Mouse (Mus musculus): Measurements from ENCODE around the gene Igdcc3. TPM values are rescaled to one million over a fixed set of nuclear protein-coding genes. Genes with fewer than 3 reads are reported as not detected.

Gene Igdcc3
- total RNA-seq, 2 experiments from 2014 or later, result 5.1 to 6.0 TPM

DNA sequence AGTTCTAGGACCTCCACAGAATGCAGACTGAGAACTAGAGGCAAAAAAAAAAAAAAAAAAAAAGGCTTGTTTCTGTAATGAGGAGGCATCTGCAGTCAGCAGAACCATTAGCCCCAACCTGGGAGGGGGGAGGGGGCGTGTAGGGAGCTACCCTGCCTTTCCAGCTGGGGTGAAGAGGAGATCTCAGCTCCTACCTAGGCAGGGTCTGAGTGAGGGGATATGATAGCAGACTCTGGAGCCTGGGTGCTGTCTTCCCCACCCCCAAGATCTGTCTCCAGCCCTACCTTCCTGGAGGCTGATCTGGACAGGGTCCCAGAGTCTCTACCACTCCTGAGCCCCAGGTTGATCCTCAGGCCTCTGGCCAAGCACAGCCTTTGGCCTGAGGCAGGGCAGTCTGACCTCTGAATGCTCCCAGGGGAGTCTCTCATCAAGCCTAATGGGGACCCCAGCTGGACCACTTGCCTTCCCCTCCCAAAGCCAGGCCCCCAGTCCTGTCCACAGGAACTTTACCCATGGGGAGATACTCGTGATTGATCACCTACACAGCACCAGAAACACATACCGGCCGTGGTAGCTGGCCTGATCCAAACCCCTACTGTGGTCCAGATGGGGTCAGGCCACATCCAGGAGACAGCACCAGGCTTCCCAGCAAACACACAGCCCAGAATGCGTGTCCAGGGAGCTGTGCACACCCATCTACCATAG, 34.4 kb downstream of the Igdcc3 start:
- DNase-seq, result no peak
- intact Hi-C loops (cut with DNase I), result loop anchor here (5.0 kb wide), 1 partner anchor 33 kb away; the partner anchor contains the start of gene Igdcc3

DNA sequence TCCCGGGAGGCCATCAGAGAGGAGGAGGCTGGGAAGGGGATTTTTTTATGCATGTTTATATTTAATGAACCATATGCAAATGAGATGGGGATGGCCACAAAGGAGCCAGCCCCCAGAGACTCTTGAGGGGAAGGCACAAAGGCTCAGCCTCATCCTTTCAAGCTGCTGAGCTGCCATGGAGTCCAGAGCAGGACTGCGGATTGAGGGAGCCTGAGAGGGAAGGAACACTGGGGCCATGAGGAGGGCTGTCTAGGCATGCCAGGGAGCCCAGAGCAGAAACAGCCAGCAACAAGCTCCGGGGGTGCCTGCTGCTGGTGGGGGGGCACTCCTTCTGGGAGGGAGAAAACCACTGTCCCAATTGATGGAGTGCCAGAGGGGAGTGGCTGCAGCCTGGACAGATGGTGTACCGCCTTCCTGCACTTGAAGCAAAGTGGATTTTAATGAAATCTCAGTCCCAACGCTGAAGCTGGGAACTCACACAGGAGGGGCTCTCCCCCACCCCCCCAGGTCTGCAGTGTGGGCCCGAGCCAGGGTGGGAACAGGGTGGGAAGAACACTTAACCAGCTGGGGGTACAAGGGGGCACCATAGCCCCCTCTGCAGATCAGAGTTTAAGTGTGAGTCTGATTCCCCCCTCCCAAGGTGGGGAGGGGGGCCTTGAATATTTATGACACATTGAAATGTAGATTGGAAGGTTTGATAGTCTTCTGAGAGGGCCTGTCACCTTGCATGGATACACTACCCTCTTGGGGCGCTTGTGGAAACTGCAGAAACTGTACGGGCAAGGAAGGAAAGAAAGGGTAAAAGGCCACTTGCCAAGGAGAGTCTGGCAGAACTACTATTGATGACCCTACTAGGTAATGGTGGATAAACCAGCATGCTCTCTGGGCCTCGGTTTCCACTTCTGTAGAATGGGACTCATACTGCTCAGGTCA, 35.2 kb downstream of the Igdcc3 start:
- intact Hi-C loops (cut with DNase I), result loop anchor here (5.0 kb wide), 1 partner anchor 34 kb away; the partner anchor contains the start of gene Igdcc3
- DNase-seq, result peak; percentile 53

DNA sequence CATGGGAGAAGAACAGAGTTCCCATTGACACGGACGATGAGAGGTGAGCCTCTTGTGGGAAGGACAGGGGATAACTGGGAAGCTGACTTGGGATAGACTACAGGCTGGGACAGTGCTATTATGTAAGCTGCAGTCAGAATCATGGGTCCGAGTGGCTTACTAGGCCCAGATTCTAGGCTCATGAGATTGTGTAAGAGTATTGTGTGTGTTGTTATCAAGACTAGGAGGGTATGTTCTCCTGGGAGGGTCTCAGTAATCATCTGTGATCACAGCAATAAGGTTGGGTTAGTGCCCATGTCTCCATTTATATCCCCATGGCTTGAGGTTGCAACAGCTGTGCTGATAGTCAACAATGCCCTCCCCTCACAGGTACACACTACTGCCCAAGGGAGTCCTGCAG, 36.5 kb downstream of the Igdcc3 start:
- intact Hi-C loops (cut with DNase I), result loop anchor here (5.0 kb wide), 1 partner anchor 35 kb away; the partner anchor contains the start of gene Igdcc3
- no peak for DNase-seq

DNA sequence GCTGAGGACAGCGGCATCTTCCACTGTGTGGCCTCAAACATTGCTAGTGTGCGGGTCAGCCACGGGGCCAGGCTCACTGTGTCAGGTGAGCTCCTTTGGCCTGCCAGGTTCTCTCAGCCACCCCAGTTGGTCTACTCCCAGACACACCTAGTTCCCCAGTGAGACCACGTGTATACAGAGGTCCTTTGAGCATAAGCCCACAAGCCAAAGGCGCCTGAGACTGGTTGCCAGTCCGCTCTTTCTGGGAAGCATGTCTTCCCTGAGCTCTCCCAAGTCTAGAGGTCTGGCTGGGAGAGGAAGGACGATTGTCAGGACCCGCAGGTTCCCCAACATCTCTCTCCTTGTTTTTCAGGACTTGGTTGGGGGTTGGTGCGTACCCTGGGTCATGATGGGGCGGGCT, 36.9 kb downstream of the Igdcc3 start:
- no peak for DNase-seq
- intact Hi-C loops (cut with DNase I), result loop anchor here (5.0 kb wide), 1 partner anchor 36 kb away; the partner anchor contains the start of gene Igdcc3

DNA sequence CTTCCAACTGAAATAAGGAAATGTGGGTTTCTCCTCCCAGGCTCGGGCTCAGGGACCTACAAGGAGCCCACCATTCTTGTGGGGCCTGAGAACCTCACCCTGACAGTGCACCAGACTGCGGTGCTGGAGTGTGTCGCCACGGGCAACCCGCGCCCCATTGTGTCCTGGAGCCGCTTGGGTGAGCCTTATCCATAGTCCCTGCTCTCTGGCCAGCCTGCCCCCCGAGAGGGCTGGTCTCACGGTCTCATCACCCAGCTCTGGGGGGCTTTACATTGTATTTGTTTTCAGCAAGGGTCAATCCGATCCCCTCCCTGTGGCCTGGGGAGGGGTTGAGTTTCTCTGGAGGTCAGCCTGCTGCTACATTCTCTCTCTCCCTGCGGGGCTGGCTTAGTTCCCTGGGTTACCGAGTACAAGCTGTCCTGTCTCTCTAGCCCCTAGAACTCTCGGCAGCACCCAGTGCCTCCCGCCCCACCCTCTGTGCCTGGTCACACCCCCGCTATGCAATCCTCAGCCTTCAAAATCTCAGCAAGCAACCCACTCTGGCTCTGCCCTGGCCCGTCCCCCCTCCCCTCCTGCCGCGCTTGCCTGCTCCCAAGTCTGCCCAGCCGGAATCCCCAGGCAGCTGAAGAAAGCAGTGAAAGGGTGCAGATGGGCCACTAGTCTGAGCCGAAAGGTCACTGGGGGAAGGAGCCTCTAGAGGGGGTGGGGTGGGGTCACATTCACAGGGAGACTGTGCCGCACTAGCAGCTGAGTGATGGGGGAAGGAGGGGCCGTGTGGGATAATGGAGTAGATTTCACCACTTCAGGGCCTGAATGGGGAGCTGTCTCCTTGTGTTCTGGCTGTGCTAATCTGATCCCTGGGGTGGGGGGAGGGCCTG, 37.6 kb downstream of the Igdcc3 start:
- peak; percentile 34 for DNase-seq
- intact Hi-C loops (cut with DNase I), result loop anchor here (5.0 kb wide), 1 partner anchor 36 kb away; the partner anchor contains the start of gene Igdcc3

- no peak for DNase-seq
- intact Hi-C loops (cut with DNase I), result loop anchor here (5.0 kb wide), 1 partner anchor 38 kb away; the partner anchor contains the start of gene Igdcc3
Observed at GRCm38 (mm10) chr9:65179817-65180624, 39.0 kb downstream of the Igdcc3 start.

DNA sequence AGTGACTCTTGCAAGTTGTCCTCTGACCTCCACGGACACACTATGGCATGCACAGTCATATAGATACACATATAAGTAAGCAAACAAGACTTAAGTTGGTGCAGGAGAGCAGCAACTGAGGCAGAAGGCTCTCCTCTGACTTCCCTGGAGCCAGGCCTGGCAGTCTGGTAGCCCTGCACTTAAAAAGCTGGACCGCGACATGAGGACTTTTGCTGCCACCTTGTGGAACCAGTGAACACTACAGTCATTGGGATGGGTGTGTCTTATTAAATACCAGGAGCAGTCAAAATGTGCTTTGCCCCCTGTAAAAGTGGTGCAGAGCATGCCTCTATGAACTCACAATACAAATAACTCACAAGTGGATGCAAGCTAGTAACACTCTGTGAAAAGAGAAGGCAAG, 47.6 kb downstream of the Igdcc3 start:
- peak; percentile 86 for DNase-seq
- intact Hi-C loops (cut with DNase I), result loop anchor here (5.0 kb wide), 1 partner anchor 51 kb away; no protein-coding TSS in a partner anchor

GRCm38 (mm10) chr9:65190306-65190705, 49.3 kb downstream of the Igdcc3 start:
- intact Hi-C loops (cut with DNase I), result no loop called here
- no peak for DNase-seq

- DNase-seq, result no peak
- intact Hi-C loops (cut with DNase I), result no loop called here
Observed at GRCm38 (mm10) chr9:65191389-65191754, 50.4 kb downstream of the Igdcc3 start.

DNA sequence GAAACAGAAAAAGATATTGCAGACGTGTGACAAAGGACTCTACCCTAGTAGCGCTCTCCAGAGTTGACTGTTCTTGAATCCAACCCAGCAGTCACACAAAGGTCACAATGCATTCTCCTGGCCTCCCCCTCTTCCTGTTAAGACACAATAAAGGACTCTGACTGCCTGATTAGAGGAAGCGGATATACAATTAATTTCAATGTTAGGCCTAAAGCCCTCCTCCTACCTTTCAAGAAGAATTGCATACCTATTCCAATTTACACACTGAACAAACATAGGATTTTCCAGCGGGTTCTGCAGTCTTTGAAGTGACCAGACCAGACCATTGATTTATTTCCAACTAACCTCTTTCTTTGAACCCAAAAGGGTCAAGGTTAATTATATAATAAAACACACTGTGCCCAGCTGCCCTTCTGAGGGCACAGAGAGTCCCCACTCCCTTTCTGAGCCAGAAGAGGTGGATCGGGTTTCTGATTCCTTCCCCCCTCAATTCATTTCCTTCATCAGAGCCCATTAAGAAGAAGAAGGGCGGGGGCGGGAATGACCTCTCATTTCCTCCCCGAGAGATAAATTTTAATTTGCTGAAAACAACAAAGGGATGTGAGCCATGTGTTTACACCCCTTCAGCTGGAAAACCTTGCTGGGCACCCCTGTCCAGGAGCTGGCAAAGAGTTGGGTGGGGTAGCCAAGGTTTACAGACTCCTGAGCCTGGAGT, 50.9 kb downstream of the Igdcc3 start:
- DNase-seq, result no peak
- intact Hi-C loops (cut with DNase I), result no loop called here

GRCm38 (mm10) chr9:65193214-65193613, 52.2 kb downstream of the Igdcc3 start:
- intact Hi-C loops (cut with DNase I), result no loop called here
- DNase-seq, result no peak

- DNase-seq, result no peak
- intact Hi-C loops (cut with DNase I), result no loop called here
Observed at GRCm38 (mm10) chr9:65195053-65195452, 54.1 kb downstream of the Igdcc3 start, which contains the start of gene Parp16. Gene Parp16 (plus strand): TSS chr9:65195353.

GRCm38 (mm10) chr9:65195621-65195981, 54.6 kb downstream of the Igdcc3 start:
- intact Hi-C loops (cut with DNase I), result no loop called here
- no peak for DNase-seq

DNA sequence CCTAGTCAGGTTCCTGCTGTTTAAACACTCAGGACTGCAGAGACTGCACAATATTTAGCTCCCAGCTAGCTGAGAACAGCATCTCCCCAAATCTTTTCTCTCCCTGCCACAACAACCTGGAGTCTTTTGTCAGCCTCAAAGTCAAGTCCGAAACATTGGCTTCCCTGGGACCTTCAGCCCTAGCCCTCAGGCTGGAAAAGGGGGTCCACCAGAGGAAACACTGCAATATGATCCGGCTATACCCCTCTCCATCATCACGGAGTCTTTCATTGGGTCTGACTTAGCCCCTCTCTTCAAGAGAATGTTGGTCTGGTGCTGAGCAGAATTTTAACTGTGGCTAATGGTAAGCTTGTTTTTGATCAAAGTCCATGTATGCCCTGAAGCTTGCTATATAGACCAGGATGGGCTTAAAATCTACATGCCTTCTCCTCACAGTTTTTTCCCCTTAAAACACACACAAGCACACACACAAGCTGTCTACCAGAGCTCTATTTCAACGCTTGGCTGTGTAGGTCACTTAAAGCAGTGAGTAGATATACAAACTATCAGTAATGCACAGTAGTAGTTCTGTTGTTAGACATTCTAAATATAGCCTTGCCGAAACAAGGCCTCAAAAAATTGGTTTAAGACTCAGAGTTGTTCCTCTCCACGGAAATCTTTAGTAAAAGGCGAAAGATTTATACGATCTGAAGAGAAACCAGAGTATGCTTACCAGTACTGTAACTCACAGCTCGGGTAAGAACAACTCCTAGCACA, 55.2 kb downstream of the Igdcc3 start:
- intact Hi-C loops (cut with DNase I), result loop anchor here (2.0 kb wide), 1 partner anchor 87 kb away; no protein-coding TSS in a partner anchor
- DNase-seq, result no peak

DNA sequence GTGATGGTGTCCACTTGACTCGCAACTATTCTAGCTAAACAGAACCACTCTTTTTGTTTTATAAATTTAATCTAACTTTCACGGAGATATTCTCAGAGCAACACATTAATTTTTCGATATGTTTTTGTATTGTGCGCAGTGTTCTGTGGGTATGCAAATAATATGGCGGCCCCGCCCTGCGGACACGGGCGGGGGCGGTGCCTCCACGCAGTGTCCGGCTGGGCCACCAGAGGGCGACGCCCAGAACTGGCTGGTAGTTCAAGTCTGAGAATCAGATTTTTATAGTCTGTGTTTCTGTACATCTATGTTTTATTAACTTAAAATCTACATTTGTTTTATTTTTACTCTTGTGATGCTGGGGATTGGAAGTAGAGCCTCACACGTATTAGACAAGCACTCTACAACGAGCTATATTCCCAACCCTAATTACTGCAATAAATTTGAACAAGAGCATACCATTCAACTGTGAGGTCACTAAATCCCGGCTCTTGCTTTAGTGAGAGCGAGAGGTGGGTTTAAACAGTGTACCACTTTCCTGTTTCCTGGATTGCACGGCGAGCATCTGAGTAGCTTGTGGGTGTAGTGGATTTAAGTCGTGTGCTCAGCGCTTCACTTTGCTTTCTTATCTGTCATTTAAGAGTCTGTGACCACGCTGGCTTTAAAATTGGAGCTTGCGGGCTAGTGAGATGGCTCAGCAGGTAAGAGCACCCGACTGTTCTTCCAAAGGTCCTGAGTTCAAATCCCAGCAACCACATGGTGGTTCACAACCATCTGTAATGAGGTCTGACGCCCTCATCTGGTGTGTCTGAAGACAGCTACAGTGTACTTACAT, 56.0 kb downstream of the Igdcc3 start:
- peak; percentile 96 for DNase-seq
- intact Hi-C loops (cut with DNase I), result loop anchor here (2.0 kb wide), 1 partner anchor 86 kb away; no protein-coding TSS in a partner anchor

DNA sequence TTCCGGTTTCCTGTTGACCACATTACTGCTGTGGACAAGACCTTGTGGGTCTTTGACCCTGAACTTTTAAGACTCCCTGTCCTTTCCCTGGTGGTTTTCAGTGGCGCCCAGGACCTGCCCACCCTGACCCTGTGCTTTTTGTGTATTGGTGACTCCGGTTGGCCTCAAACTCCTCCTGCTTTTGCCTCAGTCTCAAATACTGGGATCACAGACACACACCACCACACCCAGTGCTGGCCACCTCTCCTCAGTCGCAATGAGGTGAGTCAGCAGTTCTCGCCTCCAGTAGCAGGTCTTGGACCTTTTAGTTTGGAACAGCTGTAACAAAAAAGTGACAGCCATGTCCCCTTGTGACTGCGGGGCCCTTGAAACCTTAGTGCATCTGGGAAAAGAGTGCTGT, 56.8 kb downstream of the Igdcc3 start:
- no peak for DNase-seq
- intact Hi-C loops (cut with DNase I), result loop anchor here (2.0 kb wide), 1 partner anchor 85 kb away; no protein-coding TSS in a partner anchor

- no peak for DNase-seq
- intact Hi-C loops (cut with DNase I), result no loop called here
Observed at GRCm38 (mm10) chr9:65199723-65200122, 58.7 kb downstream of the Igdcc3 start.
